Mouse (Mus musculus): ENCODE results near the gene Slc22a20. TPM values are rescaled to one million over a fixed set of nuclear protein-coding genes. Genes with fewer than 3 reads are reported as not detected.

The Slc22a20 gene
- polyA plus RNA-seq, 1 experiment from 2014 or later, result not detected

- H3K4me3 ChIP-seq (replicated peaks), result no peak overlapping the region
- H3K4me1 ChIP-seq (replicated peaks), result no peaks in the 10 kb centered on the region
- H3K27ac ChIP-seq, result no peak overlapping the region
- no peaks in the 10 kb centered on the region for H3K27me3 ChIP-seq
- 93% methylated on average over 5 of the region's 5 CpGs for WGBS
- no peak overlapping the region for H3K9ac ChIP-seq (replicated peaks)
- no peak overlapping the region for H3K4me2 ChIP-seq (replicated peaks)
- H3K36me3 ChIP-seq, result peaks cover 39% of the 10 kb centered on the region
- no peak for ATAC-seq
- H3K9me3 ChIP-seq, result no peaks in the 10 kb centered on the region
Observed at GRCm38 (mm10) chr19:5957371-5957770, 28.6 kb downstream of the Slc22a20 start.

GRCm38 (mm10) chr19:5956685-5957084 is 29.3 kb downstream of the Slc22a20 start:
- Histone ChIP-seq H3K9ac (replicated peaks) (no peak overlapping the region), H3K4me3 (replicated peaks) (no peak overlapping the region), H3K4me1 (replicated peaks) (no peaks in the 10 kb centered on the region), H3K4me2 (replicated peaks) (no peak overlapping the region), H3K9me3 (no peaks in the 10 kb centered on the region), H3K27me3 (no peaks in the 10 kb centered on the region), H3K27ac (no peak overlapping the region), H3K36me3 (peaks cover 46% of the 10 kb centered on the region)
- 26% methylated on average over 3 of the region's 3 CpGs for WGBS
- peak; percentile 45; the same call in 1 of the 2 replicates for ATAC-seq

GRCm38 (mm10) chr19:5955704-5956670 is 30.0 kb downstream of the Slc22a20 start:
- Histone ChIP-seq H3K36me3 (peaks cover 52% of the 10 kb centered on the region), H3K27ac (no peak overlapping the region), H3K9ac (replicated peaks) (no peak overlapping the region), H3K4me3 (replicated peaks) (no peak overlapping the region), H3K4me1 (replicated peaks) (no peaks in the 10 kb centered on the region), H3K27me3 (no peaks in the 10 kb centered on the region), H3K9me3 (no peaks in the 10 kb centered on the region), H3K4me2 (replicated peaks) (no peak overlapping the region)
- WGBS, result 93% methylated on average over 28 of the region's 28 CpGs
- ATAC-seq, result no peak

- no peak overlapping the region for H3K9ac ChIP-seq (replicated peaks)
- no peak overlapping the region for H3K4me3 ChIP-seq (replicated peaks)
- no peaks in the 10 kb centered on the region for H3K9me3 ChIP-seq
- H3K27me3 ChIP-seq, result no peaks in the 10 kb centered on the region
- ATAC-seq, result no peak
- H3K27ac ChIP-seq, result no peak overlapping the region
- no peaks in the 10 kb centered on the region for H3K4me1 ChIP-seq (replicated peaks)
- 95% methylated on average over 10 of the region's 10 CpGs for WGBS
- peaks cover 62% of the 10 kb centered on the region for H3K36me3 ChIP-seq
- H3K4me2 ChIP-seq (replicated peaks), result no peak overlapping the region
Observed at GRCm38 (mm10) chr19:5954936-5955335, 31.0 kb downstream of the Slc22a20 start.

GRCm38 (mm10) chr19:5954031-5954710 is 31.8 kb downstream of the Slc22a20 start:
- Histone ChIP-seq H3K4me3 (replicated peaks) (no peak overlapping the region), H3K27me3 (no peaks in the 10 kb centered on the region), H3K4me2 (replicated peaks) (no peak overlapping the region), H3K9ac (replicated peaks) (no peak overlapping the region), H3K4me1 (replicated peaks) (no peaks in the 10 kb centered on the region), H3K27ac (no peak overlapping the region), H3K36me3 (peaks cover 66% of the 10 kb centered on the region), H3K9me3 (no peaks in the 10 kb centered on the region)
- WGBS, result 91% methylated on average over 22 of the region's 22 CpGs
- ATAC-seq, result no peak

GRCm38 (mm10) chr19:5953201-5953770 is 32.7 kb downstream of the Slc22a20 start:
- 95% methylated on average over 19 of the region's 19 CpGs for WGBS
- Histone ChIP-seq H3K27ac (no peak overlapping the region), H3K9ac (replicated peaks) (no peak overlapping the region), H3K4me2 (replicated peaks) (no peak overlapping the region), H3K9me3 (no peaks in the 10 kb centered on the region), H3K27me3 (no peaks in the 10 kb centered on the region), H3K4me3 (replicated peaks) (no peak overlapping the region), H3K4me1 (replicated peaks) (no peaks in the 10 kb centered on the region), H3K36me3 (peaks cover 71% of the 10 kb centered on the region)
- ATAC-seq, result no peak

- no peak overlapping the region for H3K4me2 ChIP-seq (replicated peaks)
- H3K9ac ChIP-seq (replicated peaks), result no peak overlapping the region
- H3K9me3 ChIP-seq, result no peaks in the 10 kb centered on the region
- H3K27me3 ChIP-seq, result no peaks in the 10 kb centered on the region
- H3K4me1 ChIP-seq (replicated peaks), result no peaks in the 10 kb centered on the region
- WGBS, result 87% methylated on average over 13 of the region's 13 CpGs
- H3K4me3 ChIP-seq (replicated peaks), result no peak overlapping the region
- no peak for ATAC-seq
- peaks cover 67% of the 10 kb centered on the region for H3K36me3 ChIP-seq
- H3K27ac ChIP-seq, result no peak overlapping the region
Observed at GRCm38 (mm10) chr19:5952071-5952691, 33.8 kb downstream of the Slc22a20 start.

GRCm38 (mm10) chr19:5951631-5952030 is 34.3 kb downstream of the Slc22a20 start:
- Histone ChIP-seq H3K9ac (replicated peaks) (no peak overlapping the region), H3K36me3 (peaks cover 67% of the 10 kb centered on the region), H3K4me1 (replicated peaks) (no peaks in the 10 kb centered on the region), H3K4me3 (replicated peaks) (no peak overlapping the region), H3K9me3 (no peaks in the 10 kb centered on the region), H3K27me3 (no peaks in the 10 kb centered on the region), H3K27ac (no peak overlapping the region), H3K4me2 (replicated peaks) (no peak overlapping the region)
- 92% methylated on average over 16 of the region's 16 CpGs for WGBS
- ATAC-seq, result no peak

- Histone ChIP-seq H3K27me3 (no peaks in the 10 kb centered on the region), H3K36me3 (peaks cover 76% of the 10 kb centered on the region), H3K9me3 (no peaks in the 10 kb centered on the region), H3K4me3 (replicated peaks) (no peak overlapping the region), H3K27ac (no peak overlapping the region), H3K4me2 (replicated peaks) (no peak overlapping the region), H3K9ac (replicated peaks) (no peak overlapping the region), H3K4me1 (replicated peaks) (no peaks in the 10 kb centered on the region)
- 95% methylated on average over 11 of the region's 11 CpGs for WGBS
- ATAC-seq, result no peak
Observed at GRCm38 (mm10) chr19:5950218-5950617, 35.7 kb downstream of the Slc22a20 start.

GRCm38 (mm10) chr19:5945891-5946290 is 40.1 kb downstream of the Slc22a20 start:
- H3K4me1 ChIP-seq (replicated peaks), result no peaks in the 10 kb centered on the region
- no peak for ATAC-seq

GRCm38 (mm10) chr19:5945027-5945426 is 40.9 kb downstream of the Slc22a20 start:
- 87% methylated on average over 7 of the region's 7 CpGs for WGBS
- Histone ChIP-seq H3K9me3 (no peaks in the 10 kb centered on the region), H3K4me2 (replicated peaks) (no peak overlapping the region), H3K4me3 (replicated peaks) (no peak overlapping the region), H3K27ac (no peak overlapping the region), H3K4me1 (replicated peaks) (no peaks in the 10 kb centered on the region), H3K27me3 (no peaks in the 10 kb centered on the region), H3K9ac (replicated peaks) (no peak overlapping the region), H3K36me3 (peaks cover 50% of the 10 kb centered on the region)
- ATAC-seq, result no peak

More at GRCm38 (mm10) chr19:5945891-5946290, 40.1 kb downstream of the Slc22a20 start:
- Histone ChIP-seq H3K9ac (replicated peaks) (no peak overlapping the region), H3K9me3 (no peaks in the 10 kb centered on the region), H3K27ac (no peak overlapping the region), H3K27me3 (no peaks in the 10 kb centered on the region), H3K4me3 (replicated peaks) (no peak overlapping the region), H3K4me2 (replicated peaks) (no peak overlapping the region), H3K36me3 (peaks cover 56% of the 10 kb centered on the region)
- WGBS, result 91% methylated on average over 8 of the region's 8 CpGs
